Mouse (Mus musculus) heart, embryonic 14.5 days (tissue): ENCODE data around the gene 2010300C02Rik. TPM values are rescaled to one million over a fixed set of nuclear protein-coding genes. Genes with fewer than 3 reads are reported as not detected.

Experiments
- ATAC-seq: fragments of 200-750 bp; cut with Nextera tagmentation; 2 replicates; pipeline ENCODE4 v1.8.0; 2017; ENCODE audit warnings: low read depth, moderate TSS enrichment; ENCODE audit not compliant: insufficient number of reproducible peaks, insufficient read depth, low FRiP score
- H3K27ac ChIP-seq, 2 experiments: fragments of 200-500 bp in 1 of 2; fragments of 300-500 bp in 1 of 2; sonication (generic) in 1 of 2; replicated peaks in 1 of 2; 2 replicates each; pipeline ENCODE4 v1.5.1; 2012 to 2014; ENCODE audit warnings: low read depth in 2 of 2, low read length in 2 of 2, control low read depth in 1 of 2, mild to moderate bottlenecking in 1 of 2, mixed read lengths in 1 of 2; ENCODE audit not compliant: control insufficient read depth in 1 of 2, insufficient read depth in 1 of 2
- H3K27me3 ChIP-seq: fragments of 300-500 bp; sonication (generic); 2 replicates; pipeline ENCODE4 v1.6.1; 2014; ENCODE audit warnings: mild to moderate bottlenecking, low read length, control low read depth; ENCODE audit not compliant: control insufficient read depth, insufficient read depth
- H3K36me3 ChIP-seq: fragments of 300-500 bp; sonication (generic); 2 replicates; pipeline ENCODE4 v1.6.1; 2014; ENCODE audit warnings: mild to moderate bottlenecking, control low read depth, low read length, mixed read lengths; ENCODE audit not compliant: control insufficient read depth, insufficient read depth
- H3K4me1 ChIP-seq, 2 experiments: fragments of 200-500 bp in 1 of 2; fragments of 300-500 bp in 1 of 2; sonication (generic) in 1 of 2; 2 replicates each; pipeline ENCODE4 v1.6.1; 2012 to 2014; ENCODE audit warnings: low read length in 2 of 2, control low read depth in 1 of 2, mixed read lengths in 1 of 2; ENCODE audit not compliant: control insufficient read depth in 2 of 2, insufficient read depth in 2 of 2
- H3K4me2 ChIP-seq: fragments of 300-500 bp; sonication (generic); 2 replicates; pipeline ENCODE4 v1.6.1; 2014; ENCODE audit warnings: mild to moderate bottlenecking, low read length
- H3K4me3 ChIP-seq, 2 experiments: fragments of 200-500 bp in 1 of 2; fragments of 300-500 bp in 1 of 2; sonication (generic) in 1 of 2; 2 replicates each; pipeline ENCODE4 v1.5.1; 2012 to 2014; ENCODE audit warnings: low read length in 2 of 2, mild to moderate bottlenecking in 2 of 2, control low read depth in 1 of 2, low read depth in 1 of 2, moderate library complexity in 1 of 2; ENCODE audit not compliant: control insufficient read depth in 1 of 2, insufficient read depth in 1 of 2
- H3K9ac ChIP-seq: fragments of 300-500 bp; sonication (generic); 2 replicates; pipeline ENCODE4 v1.6.1; 2014; ENCODE audit warnings: mild to moderate bottlenecking, low read length
- H3K9me3 ChIP-seq: fragments of 300-500 bp; sonication (generic); 2 replicates; pipeline ENCODE4 v1.6.1; 2016; ENCODE audit warnings: low read length, control low read depth; ENCODE audit not compliant: control insufficient read depth
- WGBS: fragments of 180-500 bp; shearing (Covaris S2); extraction: QIAGEN DNeasy Blood & Tissue Kit; methylation state at CpG from one replicate; pipeline ENCODE4 v1.1.7; 2014; 5-methylcytosine and 5-hydroxymethylcytosine counted together
- polyA plus RNA-seq: library from polyadenylated mRNA; unstranded; fragments of >200 nt; fragmentation: Nextera tagmentation; extraction: Ambion mirVana; gene quantifications from 2 replicates; pipeline ENCODE4 v1.2.1, GENCODE M21; 2014

2010300C02Rik gene
- 5.1 and 5.3 TPM in 2 replicates for polyA plus RNA-seq

GRCm38 (mm10) chr1:37719761-37720640 lies at the start of gene 2010300C02Rik:
Gene 2010300C02Rik (minus strand): TSS chr1:37720085.
- Histone ChIP-seq H3K27ac (no peak within 1 kb of the TSS), H3K9me3 (no peaks in the 10 kb centered on the region), H3K27me3 (0 out of 2 replicates have a peak, but pooled peaks cover 6% of the 10 kb centered on the region), H3K4me3 (peak within 1 kb of the TSS; percentile 51 to 70), H3K4me2 (peak within 1 kb of the TSS; percentile 94), H3K36me3 (no peaks in the 10 kb centered on the region), H3K9ac (peak within 1 kb of the TSS; percentile 76), H3K4me1 (peaks cover 3 to 5% of the 10 kb centered on the region in 2 experiments; a peak in 3 of 4 replicates)
- ATAC-seq = peak; percentile 70
- WGBS = under 1% methylated on average over 58 of the region's 69 CpGs

- no peak overlapping the region for H3K4me3 ChIP-seq
- no peak overlapping the region for H3K9ac ChIP-seq
- no peaks in the 10 kb centered on the region for H3K4me1 ChIP-seq
- no peak overlapping the region for H3K27ac ChIP-seq
- H3K36me3 ChIP-seq = no peaks in the 10 kb centered on the region
- no peaks in the 10 kb centered on the region for H3K9me3 ChIP-seq
- ATAC-seq = no peak
- H3K27me3 ChIP-seq = no peaks in the 10 kb centered on the region
- H3K4me2 ChIP-seq = no peak overlapping the region
These were observed 39.5 kb upstream of the 2010300C02Rik start for GRCm38 (mm10) chr1:37759407-37759806.

- no peak for ATAC-seq
- no peaks in the 10 kb centered on the region for H3K36me3 ChIP-seq
- H3K27ac ChIP-seq = no peak overlapping the region
- WGBS = 67% methylated on average over 9 of the region's 9 CpGs
- no peaks in the 10 kb centered on the region for H3K9me3 ChIP-seq
- no peaks in the 10 kb centered on the region for H3K27me3 ChIP-seq
- no peak overlapping the region for H3K4me3 ChIP-seq
- H3K4me2 ChIP-seq = no peak overlapping the region
- no peaks in the 10 kb centered on the region for H3K4me1 ChIP-seq
- H3K9ac ChIP-seq = no peak overlapping the region
These were observed 24.9 kb upstream of the 2010300C02Rik start for GRCm38 (mm10) chr1:37744650-37745259.

GRCm38 (mm10) chr1:37742602-37743270 lies 22.9 kb upstream of the 2010300C02Rik start:
- no peak for ATAC-seq
- H3K9ac ChIP-seq = no peak overlapping the region
- H3K36me3 ChIP-seq = no peaks in the 10 kb centered on the region
- 71% methylated on average over 14 of the region's 14 CpGs for WGBS
- no peak overlapping the region for H3K4me2 ChIP-seq
- H3K4me3 ChIP-seq = no peak overlapping the region
- no peaks in the 10 kb centered on the region for H3K27me3 ChIP-seq
- H3K9me3 ChIP-seq = no peaks in the 10 kb centered on the region
- no peak overlapping the region for H3K27ac ChIP-seq
- no peaks in the 10 kb centered on the region for H3K4me1 ChIP-seq

- 90% methylated on average over 11 of the region's 11 CpGs for WGBS
- no peaks in the 10 kb centered on the region for H3K9me3 ChIP-seq
- no peak for ATAC-seq
- no peaks in the 10 kb centered on the region for H3K27me3 ChIP-seq
- no peak overlapping the region for H3K27ac ChIP-seq
- H3K4me3 ChIP-seq = no peak overlapping the region
- no peak overlapping the region for H3K4me2 ChIP-seq
- no peaks in the 10 kb centered on the region for H3K36me3 ChIP-seq
- H3K9ac ChIP-seq = no peak overlapping the region
- H3K4me1 ChIP-seq = no peaks in the 10 kb centered on the region
These were observed 22.2 kb upstream of the 2010300C02Rik start for GRCm38 (mm10) chr1:37742126-37742525.

- Histone ChIP-seq H3K36me3 (no peaks in the 10 kb centered on the region), H3K9me3 (no peaks in the 10 kb centered on the region), H3K27ac (no peak overlapping the region), H3K9ac (no peak overlapping the region), H3K4me1 (no peaks in the 10 kb centered on the region), H3K4me2 (no peak overlapping the region), H3K4me3 (no peak overlapping the region), H3K27me3 (no peaks in the 10 kb centered on the region)
- ATAC-seq = no peak
- 53% methylated on average over 8 of the region's 8 CpGs for WGBS
These were observed 20.4 kb upstream of the 2010300C02Rik start for GRCm38 (mm10) chr1:37740161-37740802.

GRCm38 (mm10) chr1:37738895-37739294 lies 19.0 kb upstream of the 2010300C02Rik start:
- WGBS = 58% methylated on average over 2 of the region's 2 CpGs
- Histone ChIP-seq H3K4me3 (no peak overlapping the region), H3K4me1 (no peaks in the 10 kb centered on the region), H3K9me3 (no peaks in the 10 kb centered on the region), H3K27ac (no peak overlapping the region), H3K9ac (no peak overlapping the region), H3K27me3 (no peaks in the 10 kb centered on the region), H3K36me3 (no peaks in the 10 kb centered on the region), H3K4me2 (no peak overlapping the region)
- ATAC-seq = no peak
